Mouse (Mus musculus): ENCODE measurements around the gene Tmem52b. TPM values are rescaled to one million over a fixed set of nuclear protein-coding genes. Genes with fewer than 3 reads are reported as not detected.

Gene Tmem52b
- polyA plus RNA-seq, 1 experiment from 2014 or later: 0.11 TPM

Other genes with a start within 250 kb of the Tmem52b start
- gene Cd69, start 237.1 kb upstream of the Tmem52b start, polyA plus RNA-seq (2015; fragmentation: Nextera tagmentation; extraction: Ambion mirVana): 0.24 and 0.37 TPM in 2 replicates
- not detected in 2 replicates for gene 4922502D21Rik, start 180.8 kb upstream of the Tmem52b start, polyA plus RNA-seq (2015; fragmentation: Nextera tagmentation; extraction: Ambion mirVana)
- 0.77 and 0.88 TPM in 2 replicates for gene Clec12a, start 169.9 kb upstream of the Tmem52b start, polyA plus RNA-seq (2015; fragmentation: Nextera tagmentation; extraction: Ambion mirVana)
- 0.10 and 0.23 TPM in 2 replicates for gene Clec12b, start 126.7 kb upstream of the Tmem52b start, polyA plus RNA-seq (2015; fragmentation: Nextera tagmentation; extraction: Ambion mirVana)
- 0.76 and 0.89 TPM in 2 replicates for gene Clec1b, start 115.3 kb upstream of the Tmem52b start, polyA plus RNA-seq (2015; fragmentation: Nextera tagmentation; extraction: Ambion mirVana)
- 0.09 and 0.15 TPM in 2 replicates for gene Clec9a, start 103.7 kb upstream of the Tmem52b start, polyA plus RNA-seq (2015; fragmentation: Nextera tagmentation; extraction: Ambion mirVana)
- gene Clec1a, start 60.6 kb upstream of the Tmem52b start, polyA plus RNA-seq (2015; fragmentation: Nextera tagmentation; extraction: Ambion mirVana): 3.6 and 3.8 TPM in 2 replicates
- gene Olr1, start 5.4 kb upstream of the Tmem52b start, polyA plus RNA-seq (2015; fragmentation: Nextera tagmentation; extraction: Ambion mirVana): 0.06 TPM in 1 of 2 replicates, not detected in the other
- gene Gabarapl1, start 20.6 kb downstream of the Tmem52b start, polyA plus RNA-seq (2015; fragmentation: Nextera tagmentation; extraction: Ambion mirVana): 37.9 and 38.7 TPM in 2 replicates
- gene Klre1, start 65.3 kb downstream of the Tmem52b start, polyA plus RNA-seq (2015; fragmentation: Nextera tagmentation; extraction: Ambion mirVana): not detected in 2 replicates
- 1.6 and 2.4 TPM in 2 replicates for gene Klrd1, start 79.2 kb downstream of the Tmem52b start, polyA plus RNA-seq (2015; fragmentation: Nextera tagmentation; extraction: Ambion mirVana)
- gene Klrk1, start 111.3 kb downstream of the Tmem52b start, polyA plus RNA-seq (2015; fragmentation: Nextera tagmentation; extraction: Ambion mirVana): 0.59 and 0.79 TPM in 2 replicates
- not detected in 2 replicates for gene Klrc3, start 130.8 kb downstream of the Tmem52b start, polyA plus RNA-seq (2015; fragmentation: Nextera tagmentation; extraction: Ambion mirVana)
- 0.09 and 0.11 TPM in 2 replicates for gene Klrc2, start 148.1 kb downstream of the Tmem52b start, polyA plus RNA-seq (2015; fragmentation: Nextera tagmentation; extraction: Ambion mirVana)
- gene Klrc1, start 166.4 kb downstream of the Tmem52b start, polyA plus RNA-seq (2015; fragmentation: Nextera tagmentation; extraction: Ambion mirVana): 0.27 and 0.49 TPM in 2 replicates
- gene Klri1, start 204.6 kb downstream of the Tmem52b start, polyA plus RNA-seq (2015; fragmentation: Nextera tagmentation; extraction: Ambion mirVana): not detected in 2 replicates
- gene Klri2, start 227.9 kb downstream of the Tmem52b start, polyA plus RNA-seq (2015; fragmentation: Nextera tagmentation; extraction: Ambion mirVana): 0.07 and 0.15 TPM in 2 replicates